Mouse (Mus musculus) MEL-GATA-1-ER (cell line): ENCODE measurements at regions not wholly inside any gene's neighbourhood (a gene's known extent, or its start where the extent isn't known, plus 50 kb on each side); places are given as distances from the start of the nearest gene placed in this dataset.
"Not testable (repeated sequence)": the region's sequence is repeated elsewhere in the genome, so short reads cannot be mapped to it uniquely, and the experiment has no call there.

Source experiments
- DNase-seq: peaks from one replicate; pipeline ENCODE4 v3.0.0-alpha.2; 2012; ENCODE audit warnings: low read depth; ENCODE audit errors: extremely low read depth

DNA sequence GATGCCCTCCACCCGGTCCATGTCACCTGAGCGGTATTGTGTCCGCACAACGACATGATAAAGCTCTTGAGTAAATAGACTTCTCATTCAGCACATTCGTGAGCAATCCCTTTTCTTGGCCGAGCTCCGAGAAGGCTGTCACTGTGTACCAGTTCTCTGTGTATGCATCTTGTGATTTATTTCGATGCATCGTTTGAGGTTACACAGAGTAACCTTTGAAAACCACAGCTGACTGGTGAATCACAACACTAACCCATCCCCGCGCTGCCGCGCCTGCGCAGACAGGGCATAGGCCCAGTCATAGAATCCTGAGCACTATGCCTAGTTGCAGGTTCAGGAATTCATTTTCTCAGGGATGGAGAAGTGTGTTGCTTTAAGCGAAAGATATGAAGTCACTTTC is 201.4 kb downstream of the Med10 start:
- no peak for DNase-seq

DNA sequence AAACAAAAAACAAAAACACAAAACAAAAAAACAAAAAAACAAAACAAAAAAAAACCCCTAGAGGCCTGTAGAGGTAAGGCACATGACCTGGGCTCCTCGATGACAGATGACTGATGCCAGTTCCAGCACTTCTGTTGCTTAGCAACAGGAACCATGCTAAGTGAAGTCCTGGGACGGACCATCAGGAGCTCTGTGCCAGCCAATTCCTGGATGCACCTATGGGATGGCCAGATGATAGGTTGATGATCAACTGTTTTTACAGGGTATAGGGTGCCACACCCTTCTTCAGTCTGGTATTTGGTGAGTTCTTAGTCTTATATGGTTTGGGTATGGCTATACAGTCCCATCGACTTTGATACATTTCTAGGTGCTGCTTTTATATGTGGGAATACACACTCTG is 209.9 kb downstream of the Med10 start:
- DNase-seq: no peak

DNA sequence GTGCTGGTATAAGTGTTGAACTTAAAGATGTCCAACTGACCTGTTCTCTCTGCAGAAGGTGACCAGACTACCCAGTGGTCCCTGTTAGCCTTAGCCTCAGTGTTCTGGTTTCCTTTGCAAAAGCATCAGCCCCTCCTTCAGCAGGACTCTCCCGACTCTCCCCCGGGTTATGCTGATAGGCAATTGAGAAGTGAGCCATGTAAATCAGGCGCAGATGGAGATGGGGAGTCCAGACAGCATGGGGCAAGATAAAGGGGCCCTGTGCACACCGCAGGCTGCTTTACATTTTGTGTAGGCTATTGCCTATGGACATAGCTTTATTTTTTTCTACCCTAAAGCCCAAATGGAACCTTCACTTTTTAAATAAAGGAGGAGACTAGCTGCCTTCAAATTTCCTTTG is 213.0 kb downstream of the Med10 start:
- no peak for DNase-seq

DNA sequence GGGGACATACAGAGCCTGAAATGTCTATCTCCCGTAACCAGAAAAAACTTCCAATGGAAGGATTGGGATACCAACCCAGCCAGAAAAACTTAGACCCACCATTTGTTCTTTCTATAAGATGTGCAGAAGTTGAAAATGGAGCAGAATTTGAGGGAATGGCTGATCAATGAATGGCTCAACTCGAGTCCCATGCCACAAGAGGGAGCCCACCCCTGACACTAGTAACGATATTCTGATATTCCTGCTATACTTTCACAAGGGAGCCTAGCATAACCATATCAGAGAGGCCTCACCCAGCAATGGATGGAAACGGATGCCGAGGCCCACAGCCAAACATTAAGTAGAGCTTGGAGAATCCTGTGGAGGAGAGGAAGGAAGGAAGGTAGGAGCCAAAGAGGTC is 215.3 kb downstream of the Med10 start:
- DNase-seq: no peak

DNA sequence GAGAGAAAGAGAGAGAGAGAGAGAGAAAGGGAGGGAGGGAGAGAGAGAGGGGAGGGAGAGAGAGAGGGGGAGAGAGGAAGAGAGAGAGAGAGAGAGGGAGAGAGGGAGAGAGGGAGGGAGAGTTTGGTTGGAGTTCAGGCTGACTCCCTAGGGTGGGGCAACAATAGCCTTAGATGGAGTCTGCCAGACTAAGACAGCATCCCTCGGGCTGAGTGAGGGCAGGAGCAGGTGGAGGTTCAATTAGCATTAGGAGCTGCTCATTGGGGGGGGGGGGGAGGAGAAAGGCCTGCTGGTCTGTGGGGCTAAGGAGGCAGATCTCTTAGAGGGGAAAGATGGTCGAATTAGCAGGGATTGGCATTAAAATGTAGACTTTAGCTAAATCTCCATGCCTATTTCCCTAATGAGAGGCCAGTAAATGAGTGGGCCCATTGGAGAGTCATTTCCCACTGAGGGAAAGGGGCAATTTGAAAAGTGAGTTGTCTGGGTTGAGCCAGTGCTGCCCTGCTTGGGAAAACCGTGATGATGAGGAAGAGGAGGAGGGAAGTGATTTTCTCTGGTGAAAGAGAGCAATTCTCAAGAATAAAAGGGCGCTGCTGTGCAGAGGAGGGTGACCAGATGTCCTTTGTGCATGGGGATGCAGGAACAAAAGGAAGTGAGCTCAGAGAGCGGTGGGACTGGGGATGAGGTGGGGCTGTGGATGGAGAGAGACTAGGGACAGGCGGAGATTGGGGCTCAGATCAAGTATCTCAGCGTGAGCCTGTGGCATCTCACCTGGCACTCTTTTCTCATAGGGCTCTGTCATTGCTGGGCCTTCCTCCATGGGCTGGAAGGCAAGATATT is 218.0 kb downstream of the Med10 start:
- DNase-seq: no peak

DNA sequence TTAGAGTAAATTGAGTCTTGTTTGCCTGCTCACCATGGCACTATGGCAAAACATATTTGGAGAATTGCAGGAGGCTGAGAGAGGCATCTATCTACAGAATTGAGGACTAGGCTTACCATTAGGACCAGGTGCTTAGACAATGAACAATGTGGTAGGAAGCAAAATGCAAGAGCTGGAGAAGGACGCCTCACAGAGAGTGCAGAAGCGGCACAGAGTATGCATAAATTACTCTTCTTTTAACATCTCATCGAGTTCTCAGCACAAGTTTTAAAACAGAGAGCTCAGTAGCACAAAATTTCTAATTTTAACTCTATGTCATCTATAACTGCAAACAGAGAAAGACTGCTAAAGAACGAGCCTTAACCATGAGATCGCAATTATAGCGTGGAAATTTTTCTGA is 231.1 kb downstream of the Med10 start:
- no peak for DNase-seq

DNA sequence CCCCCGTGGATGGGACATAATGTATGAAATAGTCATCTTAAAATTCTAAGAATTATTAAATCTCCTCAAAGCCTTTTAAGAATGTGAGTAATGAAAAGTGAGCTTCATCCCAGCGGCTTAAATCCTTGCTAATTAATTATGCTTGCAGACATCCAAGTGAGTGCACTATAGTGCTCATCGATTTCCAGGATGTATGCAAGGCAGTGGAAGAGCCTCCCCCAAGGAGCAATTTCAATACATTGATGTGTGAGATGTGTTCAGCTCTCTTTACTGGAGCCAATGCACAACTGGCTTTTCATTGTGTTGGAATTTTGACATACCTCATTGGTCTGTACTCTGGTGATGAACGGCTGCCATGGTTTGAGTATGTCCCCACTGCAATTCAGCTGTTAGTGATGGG is 231.6 kb downstream of the Med10 start:
- DNase-seq: no peak

DNA sequence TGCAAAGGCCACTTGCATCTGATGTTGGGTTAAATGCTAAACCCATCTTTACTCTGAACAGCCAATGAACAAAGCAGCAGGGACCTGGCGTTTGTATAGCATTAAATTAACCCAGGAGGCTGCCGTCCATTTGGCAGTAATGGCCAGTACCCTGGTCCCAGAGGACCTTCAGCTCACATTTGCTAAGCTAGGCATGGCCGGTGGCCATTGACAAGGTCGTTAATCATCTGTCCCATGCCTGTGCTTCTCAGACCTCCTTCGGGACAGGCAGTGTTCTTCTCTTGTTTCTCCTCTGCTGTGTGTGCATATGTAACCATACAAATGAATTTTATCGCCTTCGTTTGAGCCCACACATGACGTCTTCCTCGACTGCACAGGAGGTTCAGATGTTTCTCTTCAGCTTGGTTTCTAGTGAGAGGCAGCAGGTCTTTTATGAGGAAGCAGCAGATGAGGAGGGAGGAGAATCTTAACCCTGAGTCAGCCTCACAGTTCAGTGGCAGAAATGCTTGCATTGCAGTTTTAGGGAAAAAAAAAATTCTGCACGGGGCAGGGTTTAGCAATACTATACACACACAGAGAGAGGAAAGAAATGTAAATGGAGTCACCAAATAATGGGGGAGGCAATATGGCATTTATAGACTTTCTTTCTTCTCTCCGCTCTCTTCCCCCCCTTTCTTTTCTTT is 235.9 kb downstream of the Med10 start:
- no peak for DNase-seq

DNA sequence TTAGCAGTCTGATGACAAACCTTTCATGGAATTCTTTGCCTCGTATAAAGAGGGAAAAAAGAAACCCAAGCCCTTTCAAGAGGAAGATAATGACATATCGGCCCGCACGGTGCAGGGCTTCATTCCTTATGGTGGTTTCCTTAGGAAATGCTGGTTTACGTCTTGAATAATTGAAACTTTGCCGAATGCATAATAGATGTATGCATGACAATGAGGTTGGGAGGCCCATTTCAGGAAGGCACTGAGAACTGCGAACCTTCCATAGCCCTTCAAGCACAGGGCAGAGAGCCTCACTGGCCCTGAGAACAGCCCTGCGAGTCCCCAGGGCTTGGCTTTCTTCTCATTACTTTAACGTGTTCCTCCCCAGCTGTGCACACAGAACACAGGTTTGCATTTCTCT is 255.7 kb downstream of the Med10 start:
- DNase-seq: no peak

DNA sequence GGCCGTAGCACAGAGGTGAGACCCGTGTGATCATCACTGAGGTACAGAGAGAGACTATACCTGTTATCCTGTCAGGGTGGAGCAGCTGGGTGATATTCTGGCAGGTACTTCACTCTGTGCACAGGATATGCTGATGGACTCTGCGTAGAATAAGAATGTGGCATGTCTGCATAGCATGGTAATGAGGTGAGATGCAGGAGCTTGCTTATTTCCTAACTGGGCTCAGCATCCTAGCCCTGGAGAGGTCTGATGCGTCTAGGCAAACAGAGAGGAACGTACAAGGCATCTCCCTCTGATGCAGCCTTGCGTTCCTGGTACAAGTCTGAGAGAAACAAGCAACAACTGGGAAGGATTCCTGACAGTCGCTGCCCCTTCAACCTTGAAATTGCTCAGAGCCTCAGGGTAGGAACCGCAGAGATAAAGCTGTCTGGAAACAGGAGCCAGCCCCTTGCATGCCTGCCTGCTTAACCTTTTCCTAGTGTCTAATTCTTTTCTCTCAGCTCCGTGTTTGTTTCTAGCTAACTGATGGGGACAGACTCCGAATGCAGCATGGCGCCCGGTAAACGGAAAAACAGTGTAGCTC is 259.3 kb downstream of the Med10 start:
- DNase-seq: no peak

DNA sequence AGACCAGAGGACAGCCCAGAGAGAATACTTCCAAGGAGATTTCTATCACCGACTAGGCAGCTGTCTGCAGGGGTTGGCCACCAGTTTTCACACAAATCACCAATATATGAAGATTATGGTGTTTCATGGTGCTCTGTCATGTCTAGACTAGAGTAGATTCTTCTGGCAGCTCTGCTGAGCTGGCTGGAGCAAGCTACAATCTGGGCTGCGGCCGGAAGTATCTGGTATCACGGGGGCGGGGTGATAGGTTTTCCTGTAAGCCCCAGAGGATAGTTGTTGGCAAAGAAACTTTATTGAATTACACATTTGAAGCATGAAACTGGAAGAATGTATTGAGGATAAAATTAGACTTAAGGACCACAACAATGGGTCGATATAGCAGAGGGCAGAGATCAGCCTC is 271.5 kb downstream of the Med10 start:
- DNase-seq: no peak

DNA sequence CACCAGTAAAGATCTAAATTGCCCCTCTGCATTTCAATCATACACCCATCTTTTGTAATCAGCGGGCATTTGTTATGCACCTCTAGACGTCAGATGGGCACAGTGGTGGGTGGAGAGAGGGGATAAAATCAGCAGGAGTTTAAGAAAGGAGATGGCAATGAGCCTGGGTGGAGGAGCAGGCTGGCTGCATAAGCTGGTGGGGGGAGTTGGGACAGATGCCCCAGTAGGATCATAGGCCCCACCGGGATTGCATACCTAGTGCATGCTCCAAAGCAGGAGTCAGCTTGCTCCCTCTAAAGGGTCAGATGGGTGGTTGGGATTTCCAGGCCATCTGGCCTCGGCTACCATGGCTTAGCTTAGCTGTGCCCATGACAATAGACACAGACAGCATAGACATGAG is 273.2 kb downstream of the Med10 start:
- no peak for DNase-seq

DNA sequence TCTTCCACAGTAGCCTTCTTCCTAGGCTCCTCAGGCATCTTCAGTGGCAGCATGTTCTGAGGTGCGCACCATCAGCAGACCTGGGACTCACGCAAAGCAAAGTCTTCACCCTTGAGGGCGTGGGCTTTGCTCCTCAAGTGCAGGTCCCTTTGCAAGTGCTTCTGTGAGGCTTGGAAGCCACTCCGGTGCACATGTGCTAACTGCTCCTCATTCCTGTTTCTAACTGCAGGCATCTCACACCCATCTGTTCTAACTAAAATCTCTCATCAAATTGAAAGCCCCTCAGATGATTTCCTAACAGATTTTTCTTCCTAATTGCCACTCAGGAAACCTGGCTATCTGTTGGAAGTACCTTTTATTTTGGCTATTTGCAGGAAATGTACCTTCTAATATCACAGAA is 278.9 kb downstream of the Med10 start:
- no peak for DNase-seq

DNA sequence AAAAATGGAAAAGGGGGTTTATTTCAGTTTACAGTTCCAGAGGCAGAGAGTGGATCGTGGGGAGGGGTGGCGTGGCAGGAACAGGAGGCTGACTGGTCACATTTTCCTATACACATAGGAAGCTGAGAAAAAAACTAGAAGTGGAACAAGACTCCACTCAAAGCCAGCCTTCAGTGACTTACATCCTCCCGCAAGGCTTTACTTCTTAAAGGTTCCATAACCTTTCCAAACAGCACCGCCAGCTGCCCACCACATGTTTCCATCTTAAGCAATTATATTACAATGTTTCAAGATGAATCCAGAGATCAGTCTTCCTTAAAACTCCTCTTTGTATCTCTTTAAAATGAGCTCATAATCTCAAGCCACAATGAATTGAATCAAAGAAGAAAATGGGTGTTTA is 290.7 kb downstream of the Med10 start:
- DNase-seq: no peak

DNA sequence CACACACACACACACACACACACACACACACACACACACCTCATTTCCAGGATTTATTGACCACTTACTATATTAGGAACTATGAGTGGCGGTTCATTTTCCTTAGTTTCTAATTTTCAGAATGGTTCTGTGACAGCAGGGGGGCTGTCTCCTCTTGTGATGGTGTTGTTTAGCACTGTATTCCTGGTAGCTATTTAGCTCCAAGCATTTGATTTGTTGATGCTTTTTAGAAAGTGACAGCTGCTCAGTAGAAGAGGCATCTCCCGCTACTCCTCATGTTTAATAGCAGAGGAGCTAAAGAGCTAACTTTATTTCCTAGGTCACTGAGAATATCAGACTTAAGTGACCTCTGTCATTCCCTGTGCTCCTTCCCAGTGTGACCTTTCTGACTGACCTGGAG is 291.8 kb downstream of the Med10 start:
- DNase-seq: no peak

DNA sequence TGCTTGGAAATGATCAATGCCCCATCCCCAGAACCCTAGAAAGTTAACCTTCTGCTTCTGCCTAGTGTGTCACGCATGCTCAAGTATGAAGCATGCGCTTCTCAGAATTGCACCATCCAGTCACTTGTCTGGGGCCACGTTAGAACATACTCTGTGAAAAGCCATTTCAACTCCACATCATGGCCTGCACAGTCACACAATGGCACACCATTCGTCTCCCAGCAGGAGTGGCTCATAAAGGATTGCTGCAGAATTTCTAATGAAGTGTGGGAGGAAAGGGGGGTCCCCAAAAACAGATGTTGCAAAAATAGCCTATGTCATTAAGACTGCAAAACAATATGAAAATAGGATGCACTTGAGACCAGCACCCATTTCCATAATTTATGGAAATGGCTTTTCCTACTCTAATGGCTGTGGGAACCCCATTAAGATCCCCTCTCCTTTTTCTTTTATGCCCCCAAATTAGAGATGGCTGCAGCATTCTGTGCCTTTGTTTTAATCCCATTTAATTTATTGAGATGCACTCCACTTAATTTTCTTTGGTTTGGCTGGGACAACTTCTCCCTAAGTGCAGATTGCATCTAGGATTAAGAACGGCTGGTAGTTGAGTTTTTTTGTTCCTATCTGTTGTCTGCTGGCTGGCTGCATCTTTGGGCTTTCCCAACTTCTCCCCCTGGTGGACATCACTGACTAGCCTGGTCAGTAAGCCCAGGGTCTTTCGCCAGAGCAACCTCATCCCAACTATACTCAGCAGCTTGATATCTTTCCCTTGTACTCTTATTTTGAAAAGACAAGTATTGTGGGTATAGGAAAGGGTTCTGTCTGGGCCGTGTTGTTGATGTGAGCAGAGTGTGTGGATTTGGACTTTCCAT is 294.5 kb downstream of the Med10 start:
- DNase-seq: no peak

DNA sequence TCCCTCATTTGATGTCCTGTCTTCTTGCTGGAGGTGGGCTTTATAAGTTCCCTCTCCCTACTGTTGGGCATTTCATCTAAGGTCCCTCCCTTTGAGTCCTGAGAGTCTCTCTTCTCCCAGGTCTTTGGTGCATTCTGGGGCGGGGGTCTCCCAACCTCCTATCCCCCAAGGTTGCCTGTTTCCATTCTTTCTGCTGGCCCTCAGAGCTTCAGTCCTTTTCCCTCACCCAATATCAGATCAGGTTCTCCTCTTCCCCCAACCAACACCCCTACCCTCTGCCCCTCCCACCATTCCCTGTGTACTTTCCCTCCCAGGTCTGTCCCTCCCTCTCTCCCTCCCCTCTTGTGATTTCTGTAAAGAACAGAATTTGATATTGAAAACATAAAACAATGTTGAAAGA is 297.9 kb downstream of the Med10 start:
- not testable (repeated sequence) for DNase-seq

DNA sequence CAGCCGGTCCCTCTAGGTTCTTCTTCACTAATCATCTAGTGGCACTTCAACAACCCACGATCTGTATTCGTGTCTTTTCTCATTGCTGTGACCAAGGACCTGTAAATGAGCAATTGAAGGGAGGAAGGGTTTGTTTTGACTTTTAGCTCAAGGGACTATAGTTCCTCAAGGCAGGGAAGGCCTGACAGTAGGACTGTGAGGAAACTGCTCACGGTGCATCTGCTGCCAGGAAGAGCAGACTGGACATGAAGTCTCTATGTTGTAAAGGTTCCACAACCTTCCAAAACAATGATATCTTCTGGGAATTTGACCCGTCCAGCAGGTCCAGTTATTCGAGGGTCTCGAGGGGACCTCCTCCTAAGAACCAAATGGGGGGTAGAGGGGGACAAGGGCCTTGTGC is 300.8 kb downstream of the Med10 start:
- peak; percentile 68 for DNase-seq

DNA sequence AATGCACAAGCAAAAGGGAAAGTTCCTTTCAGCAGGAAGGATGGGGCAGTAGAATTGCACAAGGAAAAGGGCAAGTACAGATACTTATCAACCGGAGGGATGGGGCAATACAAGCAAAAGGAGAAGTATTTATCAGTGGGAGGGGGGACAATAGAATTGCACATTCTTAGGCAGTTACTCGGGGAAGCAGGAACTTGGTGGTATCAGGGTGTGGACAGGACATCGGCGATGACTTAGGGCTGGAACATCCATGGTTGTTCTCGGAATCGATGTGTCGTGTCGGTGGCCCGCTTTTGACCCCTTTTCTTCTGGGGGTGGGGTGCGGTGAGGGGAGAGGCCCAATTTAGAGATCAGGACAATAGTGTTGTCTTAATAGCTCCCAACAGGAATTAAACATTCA is 301.3 kb downstream of the Med10 start:
- DNase-seq: peak; percentile 90

DNA sequence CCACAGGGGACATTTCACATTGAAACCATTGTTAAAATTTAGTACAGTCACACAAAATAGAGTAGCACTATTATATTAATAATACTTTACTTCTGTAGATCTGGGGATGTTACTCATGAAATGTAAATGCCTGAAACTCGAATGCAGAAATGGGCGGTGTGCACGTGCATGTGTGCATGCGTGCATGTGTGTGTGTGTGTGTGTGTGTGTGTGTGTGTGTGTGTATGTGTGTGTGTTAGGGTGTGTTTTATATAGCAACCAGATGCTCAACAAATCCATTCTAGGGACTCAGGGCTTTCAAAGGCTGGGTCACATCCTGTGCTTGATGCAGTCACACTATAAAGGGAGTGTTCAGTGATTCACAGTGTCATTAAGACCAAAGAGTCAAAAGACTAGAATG is 301.7 kb downstream of the Med10 start:
- peak; percentile 26 for DNase-seq

DNA sequence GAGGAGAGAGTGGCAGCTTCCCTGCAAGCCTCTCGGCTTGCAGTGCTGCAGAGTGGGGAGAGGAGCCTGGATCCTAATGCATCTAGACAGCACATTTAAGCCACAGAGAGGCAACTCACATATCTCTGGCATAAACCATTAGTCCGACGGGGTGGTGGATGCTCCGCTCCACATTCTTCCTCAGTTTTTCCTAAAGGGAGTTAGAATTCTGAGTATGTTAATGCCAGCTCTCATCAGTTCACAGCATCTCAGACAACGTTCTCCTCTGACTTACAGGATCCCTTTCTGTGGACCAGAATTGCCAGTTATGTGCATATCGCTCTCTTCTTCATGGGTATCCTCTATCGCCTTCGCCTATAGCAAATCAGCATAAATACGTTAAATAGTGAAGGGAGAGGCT is 313.4 kb downstream of the Med10 start:
- no peak for DNase-seq
